Mouse (Mus musculus) spleen, adult 2 months (tissue): ENCODE data around the gene Ascc3. TPM values are rescaled to one million over a fixed set of nuclear protein-coding genes. Genes with fewer than 3 reads are reported as not detected.

ENCODE experiments used
- DNase-seq, 2 experiments: peaks; one replicate each; pipeline versions ENCODE4 v3.0.0 to v3.0.0-alpha.2; 2012 to 2021; ENCODE audit warnings: low spot score in 2 of 2, low read depth in 1 of 2
- H3K27ac ChIP-seq: fragments of 200-500 bp; 2 replicates; pipeline ENCODE4 v1.5.1; 2012; ENCODE audit warnings: low read length, inconsistent platforms; ENCODE audit not compliant: insufficient read depth
- H3K27me3 ChIP-seq: fragments of 200-500 bp; 2 replicates; pipeline ENCODE4 v1.6.1; 2012; ENCODE audit warnings: mild to moderate bottlenecking, moderate library complexity, low read length, inconsistent platforms; ENCODE audit not compliant: control insufficient read depth, insufficient read depth
- H3K36me3 ChIP-seq: fragments of 200-500 bp; 2 replicates; pipeline ENCODE4 v1.6.1; 2012; ENCODE audit warnings: mild to moderate bottlenecking, low read length, inconsistent platforms; ENCODE audit not compliant: control insufficient read depth, insufficient read depth
- H3K4me1 ChIP-seq: fragments of 200-500 bp; 2 replicates; pipeline ENCODE4 v1.6.1; 2011; ENCODE audit warnings: inconsistent platforms; ENCODE audit not compliant: control insufficient read depth, insufficient read depth, insufficient read length
- H3K4me3 ChIP-seq: fragments of 200-500 bp; 2 replicates; pipeline ENCODE4 v1.5.1; 2011; ENCODE audit warnings: mild to moderate bottlenecking, inconsistent platforms; ENCODE audit not compliant: insufficient read depth, insufficient read length; ENCODE audit errors: extremely low read depth
- CTCF ChIP-seq: fragments of 200-500 bp; IDR thresholded peaks from 2 replicates; pipeline ENCODE4 v1.5.1; 2011; ENCODE audit warnings: mild to moderate bottlenecking, inconsistent platforms; ENCODE audit not compliant: insufficient read depth, insufficient read length, insufficient replicate concordance; ENCODE audit errors: extremely low read depth
- POLR2A ChIP-seq: fragments of 200-500 bp; IDR thresholded peaks from 2 replicates; pipeline ENCODE4 v1.6.1; 2011; ENCODE audit warnings: low read depth, low read length, inconsistent platforms
- WGBS: fragments of 180-500 bp; shearing (Covaris S2); methylation state at CpG from one replicate; pipeline ENCODE4 v1.1.7; 2018; 5-methylcytosine and 5-hydroxymethylcytosine counted together
- polyA plus RNA-seq: library from polyadenylated mRNA; depleted of rRNA; stranded (reverse); fragments of >200 nt; gene quantifications from 2 replicates; pipeline ENCODE4 v1.2.3, GENCODE M21; 2012

Ascc3 gene
- polyA plus RNA-seq, 1 experiment = 12.1 TPM

- H3K4me1 ChIP-seq = peaks cover 10% of the 10 kb centered on the region
- no peaks in the 10 kb centered on the region for H3K36me3 ChIP-seq
- no peak overlapping the region for H3K27ac ChIP-seq
- no peak overlapping the region for H3K4me3 ChIP-seq
- 8% methylated on average over 15 of the region's 15 CpGs for WGBS
- DNase-seq = no peak
- peaks cover 33% of the 10 kb centered on the region for H3K27me3 ChIP-seq
- no peak for TF ChIP-seq CTCF
- TF ChIP-seq POLR2A = no peak
Observed at GRCm38 (mm10) chr10:50892751-50893320, 300.4 kb downstream of the Ascc3 start.

GRCm38 (mm10) chr10:50893546-50893945, 301.1 kb downstream of the Ascc3 start:
- TF ChIP-seq CTCF (no peak), POLR2A (no peak)
- 10% methylated on average over 10 of the region's 10 CpGs for WGBS
- Histone ChIP-seq H3K4me3 (no peak overlapping the region), H3K27me3 (peaks cover 33% of the 10 kb centered on the region), H3K36me3 (no peaks in the 10 kb centered on the region), H3K27ac (no peak overlapping the region), H3K4me1 (peaks cover 10% of the 10 kb centered on the region)
- no peak for DNase-seq

- peak within 1 kb of the TSS; percentile 3; the same call in 1 of the 2 replicates for H3K4me3 ChIP-seq
- H3K36me3 ChIP-seq = no peaks in the 10 kb centered on the region
- peaks cover 33% of the 10 kb centered on the region for H3K27me3 ChIP-seq
- H3K27ac ChIP-seq = no peak within 1 kb of the TSS
- H3K4me1 ChIP-seq = peaks cover 10% of the 10 kb centered on the region
- no peak for TF ChIP-seq POLR2A
- no peak for TF ChIP-seq CTCF
- no peak for DNase-seq
- WGBS = 2% methylated on average over 62 of the region's 62 CpGs
Observed at GRCm38 (mm10) chr10:50894170-50894991, 301.9 kb downstream of the Ascc3 start, which contains the start of gene Sim1. Gene Sim1, plus strand, starts transcription at chr10:50894754.

- 4% methylated on average over 44 of the region's 44 CpGs for WGBS
- peaks cover 10% of the 10 kb centered on the region for H3K4me1 ChIP-seq
- TF ChIP-seq POLR2A (no peak), CTCF (no peak)
- H3K4me3 ChIP-seq = no peak overlapping the region
- H3K36me3 ChIP-seq = no peaks in the 10 kb centered on the region
- no peak overlapping the region for H3K27ac ChIP-seq
- DNase-seq = no peak
- H3K27me3 ChIP-seq = peaks cover 33% of the 10 kb centered on the region
Observed at GRCm38 (mm10) chr10:50895091-50895790, 302.8 kb downstream of the Ascc3 start.

GRCm38 (mm10) chr10:50895881-50896766, 303.7 kb downstream of the Ascc3 start:
- Histone ChIP-seq H3K27ac (no peak overlapping the region), H3K27me3 (peaks cover 37% of the 10 kb centered on the region)

GRCm38 (mm10) chr10:50896767-50897390, 304.4 kb downstream of the Ascc3 start:
- Histone ChIP-seq H3K27me3 (peaks cover 41% of the 10 kb centered on the region), H3K36me3 (no peaks in the 10 kb centered on the region), H3K4me1 (peaks cover 10% of the 10 kb centered on the region), H3K27ac (no peak overlapping the region), H3K4me3 (no peak overlapping the region)
- DNase-seq = no peak
- TF ChIP-seq CTCF (no peak), POLR2A (no peak)
- WGBS = 24% methylated on average over 3 of the region's 3 CpGs

More at GRCm38 (mm10) chr10:50895881-50896766, 303.7 kb downstream of the Ascc3 start:
- WGBS = 16% methylated on average over 21 of the region's 21 CpGs
- Histone ChIP-seq H3K4me3 (no peak overlapping the region), H3K4me1 (peaks cover 10% of the 10 kb centered on the region), H3K36me3 (no peaks in the 10 kb centered on the region)
- DNase-seq = no peak
- TF ChIP-seq CTCF (no peak), POLR2A (no peak)
